Mouse (Mus musculus): Measurements from ENCODE around the gene Mmrn1.

Mmrn1 gene

GRCm38 (mm10) chr6:60994114-60994513 is 69.3 kb downstream of the Mmrn1 start:
- DNase-seq, result no peak

- no peak for DNase-seq
These were observed 69.7 kb downstream of the Mmrn1 start for GRCm38 (mm10) chr6:60994521-60994920.

GRCm38 (mm10) chr6:60995596-60995995 is 70.8 kb downstream of the Mmrn1 start:
- DNase-seq, result peak; percentile 30

GRCm38 (mm10) chr6:60996328-60996727 is 71.6 kb downstream of the Mmrn1 start:
- no peak for DNase-seq

GRCm38 (mm10) chr6:61001003-61001790 is 76.4 kb downstream of the Mmrn1 start:
- no peak for DNase-seq

GRCm38 (mm10) chr6:61003916-61004765 is 79.4 kb downstream of the Mmrn1 start:
- DNase-seq, result no peak

- DNase-seq, result no peak
These were observed 89.0 kb downstream of the Mmrn1 start for GRCm38 (mm10) chr6:61013780-61014179.

GRCm38 (mm10) chr6:61019689-61020088 is 94.9 kb downstream of the Mmrn1 start:
- DNase-seq, result no peak

- DNase-seq, result no peak
These were observed 96.2 kb downstream of the Mmrn1 start for GRCm38 (mm10) chr6:61020995-61021394.

- no peak for DNase-seq
These were observed 108.5 kb downstream of the Mmrn1 start for GRCm38 (mm10) chr6:61033251-61033650.

Data from embryo, embryonic 11 days (tissue).